Mouse (Mus musculus): ENCODE results near the gene Exoc3l.

- TF ChIP-seq POLR2A (IDR thresholded peaks at IDR 0.05; ENCODE audit: control insufficient read depth, extremely low read depth, insufficient read depth, low read length, poor library complexity): no peak
- no peak for TF ChIP-seq CTCF (IDR thresholded peaks at IDR 0.05; ENCODE audit: borderline replicate concordance, control insufficient read depth, extremely low read depth, insufficient read depth, low read length, poor library complexity)
Observed at GRCm38 (mm10) chr8:105276292-105277120, 19.4 kb downstream of the Exoc3l start.
